Mouse (Mus musculus): ENCODE data around the gene Sccpdh. TPM values are rescaled to one million over a fixed set of nuclear protein-coding genes. Genes with fewer than 3 reads are reported as not detected.

Sccpdh gene
- total RNA-seq, 2 experiments from 2014 or later = 60.1 to 68.5 TPM

GRCm38 (mm10) chr1:179722811-179723469 is 54.9 kb downstream of the Sccpdh start:
- DNase-seq (ENCODE audit: extremely low spot score in 1 of 2, low spot score in 1 of 2) = no peak

DNA sequence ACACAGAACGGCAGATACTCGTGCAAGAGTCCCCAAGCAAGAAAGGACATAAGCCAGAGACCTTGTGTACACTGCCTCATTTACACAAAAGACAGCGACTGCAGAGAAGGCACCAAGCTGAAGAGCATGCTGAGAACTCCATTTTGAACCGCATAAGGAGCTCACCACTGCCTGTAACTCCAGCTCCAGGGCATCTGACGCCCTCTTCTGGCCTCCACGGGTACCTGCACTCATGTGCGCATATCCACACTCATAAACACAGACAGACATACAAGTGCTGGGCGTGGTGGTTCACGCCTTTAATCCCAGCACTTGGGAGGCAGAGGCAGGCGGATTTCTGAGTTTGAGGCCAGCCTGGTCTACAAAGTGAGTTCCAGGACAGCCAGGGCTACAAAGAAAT is 60.7 kb downstream of the Sccpdh start:
- no peak for DNase-seq (ENCODE audit: extremely low spot score in 1 of 2, low spot score in 1 of 2)

DNA sequence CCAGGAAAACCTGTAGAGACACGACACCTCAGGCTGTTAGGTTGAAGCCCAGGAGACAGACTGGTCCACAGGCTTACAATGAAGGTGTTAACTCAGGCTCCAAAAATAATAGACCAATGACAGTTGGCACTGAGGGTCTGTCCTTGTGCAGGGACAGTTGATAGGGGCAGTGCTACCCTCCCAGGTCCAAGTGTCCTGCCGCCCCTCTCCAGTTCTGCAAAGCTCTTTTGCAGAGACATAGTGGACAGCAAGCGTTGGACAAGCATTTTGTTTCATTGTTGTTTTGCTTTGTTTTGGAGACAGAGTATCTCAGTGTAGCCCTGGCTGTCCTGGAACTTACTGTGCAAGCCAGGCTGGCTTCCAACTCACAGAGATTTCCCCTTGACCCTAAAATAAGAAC is 63.4 kb downstream of the Sccpdh start:
- DNase-seq (ENCODE audit: extremely low spot score in 1 of 2, low spot score in 1 of 2) = no peak

GRCm38 (mm10) chr1:179734500-179735474 is 66.8 kb downstream of the Sccpdh start:
- DNase-seq (ENCODE audit: extremely low spot score in 1 of 2, low spot score in 1 of 2) = peak; percentile 59 to 74

GRCm38 (mm10) chr1:179736483-179736882 is 68.5 kb downstream of the Sccpdh start:
- no peak for DNase-seq (ENCODE audit: extremely low spot score in 1 of 2, low spot score in 1 of 2)

Other genes starting within 250 kb of the Sccpdh start
- 10 to 100 TPM; 19.7 to 20.4 TPM for gene Smyd3, start 150.2 kb upstream of the Sccpdh start, total RNA-seq (2021)
- 10 to 100 TPM; 24.7 to 25.3 TPM for gene Tfb2m, start 121.9 kb upstream of the Sccpdh start, total RNA-seq (2021)
- 10 to 100 TPM; 30.5 to 35.2 TPM for gene Cnst, start 121.8 kb upstream of the Sccpdh start, total RNA-seq (2021)
- gene Kif28, start 77.1 kb downstream of the Sccpdh start, total RNA-seq (2021) = under 1 TPM; 0.14 to 0.34 TPM
- gene Gm10518, start 135.2 kb downstream of the Sccpdh start, total RNA-seq (2021) = not detected
- gene Ahctf1, start 135.5 kb downstream of the Sccpdh start, total RNA-seq (2021) = 10 to 100 TPM; 32.4 to 34.2 TPM

Measured in layer of hippocampus, postnatal 25 days (tissue).